Mouse (Mus musculus): ENCODE data around the gene Ly6g5b.

DNA sequence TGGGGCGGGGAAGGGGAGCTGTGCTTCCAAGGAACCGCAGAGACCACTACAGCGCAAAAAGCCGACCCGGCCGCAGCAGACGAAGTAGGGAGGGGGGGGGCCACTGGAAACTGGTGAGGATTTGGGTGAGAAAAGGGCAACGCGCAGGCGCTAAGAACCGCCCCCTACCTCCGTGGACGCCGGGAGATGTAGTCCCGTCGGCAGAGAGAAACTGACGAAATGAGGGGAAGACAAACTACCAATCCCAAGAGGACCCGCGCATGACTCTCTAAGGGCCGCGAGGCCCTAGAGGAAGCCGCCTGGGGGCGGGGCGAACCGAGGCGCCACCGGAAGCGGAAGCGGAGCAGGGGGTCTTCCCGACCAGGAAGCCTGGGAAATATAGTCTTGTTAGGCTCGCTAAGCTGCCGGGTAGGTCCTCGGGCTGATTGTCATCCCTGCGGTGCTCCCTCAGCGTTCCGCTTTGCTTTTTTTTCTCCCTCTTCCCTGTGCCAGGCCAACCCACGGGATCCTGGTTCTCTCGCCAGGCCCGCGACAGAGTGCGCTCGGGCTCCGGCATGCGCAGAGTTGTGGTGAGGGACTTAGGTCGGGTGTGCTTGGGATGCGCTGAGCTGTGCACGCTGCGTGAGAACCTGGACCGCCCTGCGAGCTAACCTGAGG is 6.0 kb upstream of the Ly6g5b start, which contains the start of gene Gpank1:
- TF ChIP-seq POLR2A (IDR thresholded peaks at IDR 0.05; ENCODE audit: low read depth, low read length) (peak; percentile 49), CTCF (IDR thresholded peaks at IDR 0.05; ENCODE audit: extremely low read depth, insufficient read length, insufficient replicate concordance, low read depth, low read length) (no peak)

All from small intestine, adult 2 months (tissue).